Mouse (Mus musculus) olfactory bulb, adult 2 months (tissue): ENCODE measurements around the gene Lcmt1. TPM values are rescaled to one million over a fixed set of nuclear protein-coding genes. Genes with fewer than 3 reads are reported as not detected.

Experiments used
- H3K27ac ChIP-seq: fragments of 200-500 bp; 2 replicates; pipeline ENCODE4 v1.5.1; 2012; ENCODE audit warnings: low read depth, low read length; ENCODE audit not compliant: insufficient read depth
- H3K4me1 ChIP-seq: fragments of 200-500 bp; 2 replicates; pipeline ENCODE4 v1.6.1; 2012; ENCODE audit warnings: low read length; ENCODE audit not compliant: control insufficient read depth, insufficient read depth
- H3K4me3 ChIP-seq: fragments of 200-500 bp; 2 replicates; pipeline ENCODE4 v1.5.1; 2012; ENCODE audit warnings: mild to moderate bottlenecking, low read depth, low read length, moderate library complexity; ENCODE audit not compliant: insufficient read depth
- CTCF ChIP-seq: fragments of 200-500 bp; IDR thresholded peaks from 2 replicates; pipeline ENCODE4 v1.5.1; 2012; ENCODE audit warnings: low read depth, mild to moderate bottlenecking, low read length, moderate library complexity; ENCODE audit not compliant: insufficient read depth
- POLR2A ChIP-seq: fragments of 200-500 bp; IDR thresholded peaks from 2 replicates; pipeline ENCODE4 v1.6.1; 2012; ENCODE audit warnings: mild to moderate bottlenecking, low read depth, low read length, moderate library complexity; ENCODE audit not compliant: insufficient read depth
- WGBS: fragments of 180-500 bp; shearing (Covaris S2); methylation state at CpG from one replicate; pipeline ENCODE4 v1.1.7; 2018; 5-methylcytosine and 5-hydroxymethylcytosine counted together
- polyA plus RNA-seq: library from polyadenylated mRNA; stranded (reverse); fragments of >200 nt; gene quantifications from 2 replicates; pipeline ENCODE4 v1.2.4, GENCODE M21; 2012; ENCODE audit warnings: low replicate concordance; ENCODE audit not compliant: missing spikeins, insufficient read depth, insufficient read length

Gene Lcmt1
- polyA plus RNA-seq, 1 experiment: not detected

GRCm38 (mm10) chr7:123406988-123407387 lies 37.4 kb downstream of the Lcmt1 start:
- Histone ChIP-seq H3K4me3 (no peak overlapping the region), H3K27ac (no peak overlapping the region), H3K4me1 (no peaks in the 10 kb centered on the region)
- TF ChIP-seq CTCF (no peak), POLR2A (no peak)
- 55% methylated on average over 4 of the region's 4 CpGs for WGBS

- TF ChIP-seq CTCF (no peak), POLR2A (no peak)
- WGBS: 92% methylated on average over 7 of the region's 7 CpGs
- no peak overlapping the region for H3K27ac ChIP-seq
- H3K4me1 ChIP-seq: no peaks in the 10 kb centered on the region
- H3K4me3 ChIP-seq: no peak overlapping the region
Measured at GRCm38 (mm10) chr7:123410502-123410901, 40.9 kb downstream of the Lcmt1 start.

GRCm38 (mm10) chr7:123411109-123411508 lies 41.5 kb downstream of the Lcmt1 start:
- TF ChIP-seq POLR2A (no peak), CTCF (no peak)
- Histone ChIP-seq H3K4me3 (no peak overlapping the region), H3K27ac (no peak overlapping the region), H3K4me1 (no peaks in the 10 kb centered on the region)
- WGBS: 90% methylated on average over 1 of the region's 1 CpGs

GRCm38 (mm10) chr7:123412143-123412542 lies 42.6 kb downstream of the Lcmt1 start:
- Histone ChIP-seq H3K4me3 (no peak overlapping the region), H3K27ac (no peak overlapping the region), H3K4me1 (no peaks in the 10 kb centered on the region)
- WGBS: 41% methylated on average over 3 of the region's 3 CpGs
- no peak for TF ChIP-seq POLR2A

GRCm38 (mm10) chr7:123416803-123417202 lies 47.2 kb downstream of the Lcmt1 start:
- H3K4me1 ChIP-seq: no peaks in the 10 kb centered on the region
- no peak for TF ChIP-seq CTCF
- no peak for TF ChIP-seq POLR2A
- WGBS: 89% methylated on average over 4 of the region's 4 CpGs
- no peak overlapping the region for H3K4me3 ChIP-seq
- H3K27ac ChIP-seq: no peak overlapping the region

GRCm38 (mm10) chr7:123417661-123418060 lies 48.1 kb downstream of the Lcmt1 start:
- H3K4me3 ChIP-seq: no peak overlapping the region
- H3K4me1 ChIP-seq: no peaks in the 10 kb centered on the region
- TF ChIP-seq POLR2A (no peak), CTCF (no peak)
- WGBS: 89% methylated on average over 3 of the region's 3 CpGs
- H3K27ac ChIP-seq: no peak overlapping the region

- WGBS: 87% methylated on average over 4 of the region's 4 CpGs
- TF ChIP-seq CTCF (no peak), POLR2A (no peak)
- Histone ChIP-seq H3K4me3 (no peak overlapping the region), H3K4me1 (no peaks in the 10 kb centered on the region), H3K27ac (no peak overlapping the region)
Measured at GRCm38 (mm10) chr7:123419984-123420383, 50.4 kb downstream of the Lcmt1 start.

GRCm38 (mm10) chr7:123421958-123422357 lies 52.4 kb downstream of the Lcmt1 start:
- 94% methylated on average over 3 of the region's 3 CpGs for WGBS
- no peak for TF ChIP-seq POLR2A
- TF ChIP-seq CTCF: no peak

GRCm38 (mm10) chr7:123424281-123424680 lies 54.7 kb downstream of the Lcmt1 start:
- H3K27ac ChIP-seq: no peak overlapping the region
- 92% methylated on average over 6 of the region's 6 CpGs for WGBS
- H3K4me3 ChIP-seq: no peak overlapping the region
- no peak for TF ChIP-seq POLR2A
- TF ChIP-seq CTCF: no peak
- H3K4me1 ChIP-seq: no peaks in the 10 kb centered on the region

More at GRCm38 (mm10) chr7:123421958-123422357, 52.4 kb downstream of the Lcmt1 start:
- H3K4me1 ChIP-seq: no peaks in the 10 kb centered on the region
- H3K27ac ChIP-seq: no peak overlapping the region
- H3K4me3 ChIP-seq: no peak overlapping the region
